Mouse (Mus musculus) erythroblast, embryonic 14.5 days (primary cell): ENCODE data around the gene Obscn.

Experiments used
- GATA1 ChIP-seq: IDR thresholded peaks from 2 replicates; pipeline ENCODE4 v1.6.1; 2012; ENCODE audit warnings: low read length, inconsistent platforms, mixed read lengths
- TAL1 ChIP-seq: IDR thresholded peaks from 3 replicates; pipeline ENCODE4 v1.6.1; 2012; ENCODE audit warnings: low read length, inconsistent platforms, mixed read lengths

DNA sequence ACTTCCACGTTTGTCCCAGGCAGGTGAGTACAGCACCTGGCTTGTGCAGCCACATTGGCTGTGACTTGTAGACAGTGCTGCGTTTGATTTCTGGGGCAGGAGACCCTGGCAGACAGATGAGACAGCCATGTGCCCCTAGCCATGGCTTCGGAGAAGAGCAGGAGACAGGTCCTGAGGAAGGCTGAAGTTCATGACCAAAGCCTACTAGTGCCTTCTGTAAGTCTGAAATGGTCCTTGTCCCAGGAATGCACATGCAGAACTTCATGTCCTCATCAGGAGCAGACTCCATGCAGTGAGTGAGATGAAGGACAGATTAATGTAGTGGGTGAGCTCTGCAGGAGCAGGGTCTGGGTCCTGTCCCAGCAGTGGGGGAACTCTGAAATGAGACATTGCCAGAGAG, 144.3 kb downstream of the Obscn start:
- no peak for TF ChIP-seq GATA1
- TF ChIP-seq TAL1, result no peak
